Mouse (Mus musculus) heart, postnatal 4 days (tissue): ENCODE results near the gene Hck. TPM values are rescaled to one million over a fixed set of nuclear protein-coding genes. Genes with fewer than 3 reads are reported as not detected.

Experiments
- total RNA-seq, 2 experiments: library from RNA; stranded (reverse); gene quantifications; 2 replicates each; pipeline ENCODE4 v1.2.3; 2021

Hck gene
- total RNA-seq, 2 experiments from 2014 or later, result 1.1 to 1.2 TPM

Other genes with a start within 250 kb of the Hck start
- gene Mylk2, start 197.1 kb upstream of the Hck start, total RNA-seq, result under 1 TPM; 0.26 to 0.38 TPM
- gene Foxs1, start 175.3 kb upstream of the Hck start, total RNA-seq, result 10 to 100 TPM in 1 of 2 experiments, 1 to 10 TPM in 1; 8.1 to 10.6 TPM
- under 1 TPM; 0.10 to 0.41 TPM for gene Dusp15, start 156.8 kb upstream of the Hck start, total RNA-seq
- not detected for gene Ttll9, start 146.0 kb upstream of the Hck start, total RNA-seq
- 10 to 100 TPM; 52.2 to 54.7 TPM for gene Pdrg1, start 93.0 kb upstream of the Hck start, total RNA-seq
- not detected for gene Xkr7, start 76.6 kb upstream of the Hck start, total RNA-seq
- gene Ccm2l, start 42.5 kb upstream of the Hck start, total RNA-seq, result 10 to 100 TPM; 24.1 to 25.3 TPM
- 10 to 100 TPM; 68.7 to 73.8 TPM for gene Tm9sf4, start 52.8 kb downstream of the Hck start, total RNA-seq
- gene Tspyl3, start 117.0 kb downstream of the Hck start, total RNA-seq, result 1 to 10 TPM; 2.7 to 3.0 TPM
- 1 to 10 TPM; 8.4 to 9.7 TPM for gene Plagl2, start 133.0 kb downstream of the Hck start, total RNA-seq
- gene Pofut1, start 133.1 kb downstream of the Hck start, total RNA-seq, result 10 to 100 TPM; 21.8 to 25.0 TPM
- gene Kif3b, start 182.9 kb downstream of the Hck start, total RNA-seq, result 10 to 100 TPM; 12.9 to 13.4 TPM
- 10 to 100 TPM; 37.0 to 38.2 TPM for gene Asxl1, start 237.4 kb downstream of the Hck start, total RNA-seq